14 mouse cellular contexts compared by ENCODE assay signal in the genomic region with DNA sequence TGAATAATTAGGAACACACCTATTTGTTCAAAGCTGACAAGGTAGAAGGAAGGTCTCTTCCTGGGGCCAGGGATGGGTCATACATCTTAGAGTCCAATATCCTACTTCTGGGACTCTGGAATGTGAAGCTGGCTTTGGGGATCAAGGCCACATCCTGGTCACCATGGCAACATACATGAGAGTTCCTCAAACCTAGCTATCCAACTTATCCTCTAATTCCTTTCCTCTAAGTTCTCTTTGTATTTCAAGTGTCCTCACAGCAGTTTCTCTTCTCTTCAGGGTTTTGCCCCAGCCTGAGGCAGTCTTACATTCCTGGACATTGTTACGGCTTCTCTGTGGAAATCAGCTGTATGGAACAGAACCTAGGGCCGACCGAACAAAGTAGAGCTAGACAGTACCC.
"Had no signal": no experiment of that assay in that cellular context is flagged by ENCODE, and none has a peak within 500 bp of the region (broad histone marks: within the 10 kb centered on the region; RNA-seq: fewer than 3 reads in every experiment).

No protein-coding gene starts in this region.

- H3K4me1 ChIP-seq: limb, embryonic 13.5 days; neural tube, embryonic 12.5 days had no signal

- DNase-seq: kidney, adult 18-20 months; kidney, postnatal 10 days; kidney, postnatal 4 days; left cerebral cortex, postnatal 4 days; lung, adult 18-20 months; midbrain, embryonic 14.5 days; right cerebral cortex, postnatal 14 days; thymus, adult 2 months; thymus, postnatal 25 days had no signal

- H3K27me3 ChIP-seq: limb, embryonic 13.5 days; neural tube, embryonic 12.5 days; stomach, embryonic 15.5 days had no signal

- H3K4me3 ChIP-seq: layer of hippocampus, adult 2 months; limb, embryonic 13.5 days; neural tube, embryonic 12.5 days; stomach, embryonic 15.5 days had no signal

- H3K9ac ChIP-seq: limb, embryonic 13.5 days; liver, embryonic 14.5 days; neural tube, embryonic 12.5 days; stomach, embryonic 15.5 days had no signal

- H3K36me3 ChIP-seq: limb, embryonic 13.5 days; neural tube, embryonic 12.5 days; stomach, embryonic 15.5 days had no signal

- H3K9me3 ChIP-seq: limb, embryonic 13.5 days; neural tube, embryonic 12.5 days; stomach, embryonic 15.5 days had no signal

- H3K4me2 ChIP-seq: limb, embryonic 13.5 days; neural tube, embryonic 12.5 days; stomach, embryonic 15.5 days had no signal

- H3K27ac ChIP-seq: layer of hippocampus, adult 2 months; limb, embryonic 13.5 days; liver, embryonic 14.5 days; neural tube, embryonic 12.5 days; stomach, embryonic 15.5 days had no signal
